Mouse (Mus musculus) c-Kit-positive CD71-negative TER-119-negative erythroid progenitor cells, embryonic 14.5 days (primary cell): ENCODE data around the gene Syt7.

Experiments
- DNase-seq: peaks from one replicate; pipeline ENCODE4 v3.0.0-alpha.2; 2013; ENCODE audit warnings: low read depth

Syt7 gene

GRCm38 (mm10) chr19:10389391-10390098 lies 655 bp downstream of the Syt7 start:
- DNase-seq: no peak

- no peak for DNase-seq
Observed at GRCm38 (mm10) chr19:10390099-10390680, 1.3 kb downstream of the Syt7 start.

GRCm38 (mm10) chr19:10391028-10391427 lies 2.1 kb downstream of the Syt7 start:
- DNase-seq: no peak

GRCm38 (mm10) chr19:10391995-10392394 lies 3.1 kb downstream of the Syt7 start:
- DNase-seq: no peak

GRCm38 (mm10) chr19:10393471-10393870 lies 4.6 kb downstream of the Syt7 start:
- no peak for DNase-seq

- no peak for DNase-seq
Observed at GRCm38 (mm10) chr19:10393874-10394500, 5.1 kb downstream of the Syt7 start.

- DNase-seq: no peak
Observed at GRCm38 (mm10) chr19:10395174-10395573, 6.3 kb downstream of the Syt7 start.

GRCm38 (mm10) chr19:10396962-10397361 lies 8.1 kb downstream of the Syt7 start:
- DNase-seq: no peak

- no peak for DNase-seq
Observed at GRCm38 (mm10) chr19:10397479-10398153, 8.7 kb downstream of the Syt7 start.

GRCm38 (mm10) chr19:10398296-10398695 lies 9.4 kb downstream of the Syt7 start:
- no peak for DNase-seq

- DNase-seq: peak; percentile 75
Observed at GRCm38 (mm10) chr19:10402771-10403494, 14.0 kb downstream of the Syt7 start.

- DNase-seq: no peak
Observed at GRCm38 (mm10) chr19:10403593-10404380, 14.9 kb downstream of the Syt7 start.

GRCm38 (mm10) chr19:10404424-10404823 lies 15.5 kb downstream of the Syt7 start:
- DNase-seq: no peak

- no peak for DNase-seq
Observed at GRCm38 (mm10) chr19:10404911-10405310, 16.0 kb downstream of the Syt7 start.

GRCm38 (mm10) chr19:10413701-10414242 lies 24.9 kb downstream of the Syt7 start:
- no peak for DNase-seq

- no peak for DNase-seq
Observed at GRCm38 (mm10) chr19:10415508-10415907, 26.6 kb downstream of the Syt7 start.

GRCm38 (mm10) chr19:10416889-10417288 lies 28.0 kb downstream of the Syt7 start:
- DNase-seq: no peak

- no peak for DNase-seq
Observed at GRCm38 (mm10) chr19:10417436-10417835, 28.5 kb downstream of the Syt7 start.

GRCm38 (mm10) chr19:10421986-10422976 lies 33.4 kb downstream of the Syt7 start:
- no peak for DNase-seq

GRCm38 (mm10) chr19:10424751-10425150 lies 35.9 kb downstream of the Syt7 start:
- DNase-seq: no peak
